Mouse (Mus musculus) neural tube, embryonic 15.5 days (tissue): ENCODE data around the gene Cyfip1. TPM values are rescaled to one million over a fixed set of nuclear protein-coding genes. Genes with fewer than 3 reads are reported as not detected.

Experiments
- ATAC-seq: fragments of 200-750 bp; cut with Nextera tagmentation; 2 replicates; pipeline ENCODE4 v1.8.0; 2017; ENCODE audit warnings: mild to moderate bottlenecking, moderate TSS enrichment, moderate library complexity; ENCODE audit not compliant: low FRiP score
- H3K27ac ChIP-seq: fragments of 300-500 bp; sonication (generic); replicated peaks from 2 replicates; pipeline ENCODE4 v1.5.1; 2015; ENCODE audit warnings: mild to moderate bottlenecking, inconsistent platforms
- H3K27me3 ChIP-seq: fragments of 300-500 bp; sonication (generic); replicated peaks from 2 replicates; pipeline ENCODE4 v1.6.1; 2015; ENCODE audit warnings: inconsistent platforms
- H3K36me3 ChIP-seq: fragments of 300-500 bp; sonication (generic); 2 replicates; pipeline ENCODE4 v1.6.1; 2015; ENCODE audit warnings: inconsistent platforms
- H3K4me1 ChIP-seq: fragments of 300-500 bp; sonication (generic); 2 replicates; pipeline ENCODE4 v1.6.1; 2015; ENCODE audit warnings: inconsistent platforms
- H3K4me2 ChIP-seq: fragments of 300-500 bp; sonication (generic); 2 replicates; pipeline ENCODE4 v1.6.1; 2015; ENCODE audit warnings: inconsistent platforms, mild to moderate bottlenecking, moderate library complexity
- H3K4me3 ChIP-seq: fragments of 300-500 bp; sonication (generic); replicated peaks from 2 replicates; pipeline ENCODE4 v1.5.1; 2015; ENCODE audit warnings: mild to moderate bottlenecking, inconsistent platforms
- H3K9ac ChIP-seq: fragments of 300-500 bp; sonication (generic); replicated peaks from 2 replicates; pipeline ENCODE4 v1.6.1; 2015; ENCODE audit warnings: mild to moderate bottlenecking, inconsistent platforms
- H3K9me3 ChIP-seq: fragments of 300-500 bp; sonication (generic); replicated peaks from 2 replicates; pipeline ENCODE4 v1.6.1; 2016; ENCODE audit warnings: inconsistent platforms
- WGBS: fragments of 180-500 bp; shearing (Covaris S2); methylation state at CpG from one replicate; pipeline ENCODE4 v1.1.7; 2015; ENCODE audit warnings: mixed read lengths; 5-methylcytosine and 5-hydroxymethylcytosine counted together
- polyA plus RNA-seq: library from polyadenylated mRNA; unstranded; fragments of >200 nt; fragmentation: Nextera tagmentation; extraction: Ambion mirVana; gene quantifications from 2 replicates; pipeline ENCODE4 v1.2.1, GENCODE M21; 2015

The Cyfip1 gene
- polyA plus RNA-seq, 1 experiment from 2014 or later, result 39.0 TPM

GRCm38 (mm10) chr7:55846606-55847312 lies 5.2 kb downstream of the Cyfip1 start:
- Histone ChIP-seq H3K4me1 (peaks cover 21% of the 10 kb centered on the region), H3K27ac (no peak overlapping the region), H3K4me3 (no peak overlapping the region), H3K4me2 (no peak overlapping the region), H3K27me3 (no peaks in the 10 kb centered on the region), H3K9ac (no peak overlapping the region), H3K36me3 (no peaks in the 10 kb centered on the region), H3K9me3 (no peaks in the 10 kb centered on the region)
- no peak for ATAC-seq
- 67% methylated on average over 9 of the region's 9 CpGs for WGBS

GRCm38 (mm10) chr7:55849948-55850571 lies 8.5 kb downstream of the Cyfip1 start:
- Histone ChIP-seq H3K27me3 (no peaks in the 10 kb centered on the region), H3K27ac (peak overlapping the region; percentile 56), H3K4me3 (no peak overlapping the region), H3K9ac (no peak overlapping the region; the same call in 1 of the 2 replicates), H3K4me2 (peak overlapping the region; percentile 30), H3K9me3 (no peaks in the 10 kb centered on the region), H3K4me1 (peaks cover 12% of the 10 kb centered on the region), H3K36me3 (no peaks in the 10 kb centered on the region)
- WGBS, result 33% methylated on average over 14 of the region's 14 CpGs
- ATAC-seq, result 0 out of 2 replicates have a peak, but pooled peaks have one; percentile 27

GRCm38 (mm10) chr7:55852787-55853186 lies 11.2 kb downstream of the Cyfip1 start:
- Histone ChIP-seq H3K27me3 (no peaks in the 10 kb centered on the region), H3K4me2 (no peak overlapping the region), H3K4me1 (peaks cover 12% of the 10 kb centered on the region), H3K36me3 (no peaks in the 10 kb centered on the region), H3K9ac (no peak overlapping the region), H3K9me3 (no peaks in the 10 kb centered on the region), H3K27ac (no peak overlapping the region), H3K4me3 (no peak overlapping the region)
- 89% methylated on average over 3 of the region's 3 CpGs for WGBS
- ATAC-seq, result no peak

GRCm38 (mm10) chr7:55855597-55855996 lies 14.1 kb downstream of the Cyfip1 start:
- H3K9me3 ChIP-seq, result no peaks in the 10 kb centered on the region
- H3K27me3 ChIP-seq, result no peaks in the 10 kb centered on the region
- H3K4me3 ChIP-seq, result no peak overlapping the region
- no peak overlapping the region for H3K4me2 ChIP-seq
- 92% methylated on average over 3 of the region's 3 CpGs for WGBS
- no peak overlapping the region for H3K9ac ChIP-seq
- no peak overlapping the region for H3K27ac ChIP-seq
- H3K36me3 ChIP-seq, result no peaks in the 10 kb centered on the region
- H3K4me1 ChIP-seq, result peaks cover 12% of the 10 kb centered on the region; the same call in 1 of the 2 replicates
- no peak for ATAC-seq

- no peaks in the 10 kb centered on the region for H3K27me3 ChIP-seq
- H3K9ac ChIP-seq, result no peak overlapping the region
- peaks cover 12% of the 10 kb centered on the region; the same call in 1 of the 2 replicates for H3K4me1 ChIP-seq
- no peaks in the 10 kb centered on the region for H3K9me3 ChIP-seq
- ATAC-seq, result no peak
- no peak overlapping the region for H3K4me3 ChIP-seq
- no peak overlapping the region for H3K27ac ChIP-seq
- H3K4me2 ChIP-seq, result no peak overlapping the region
- 93% methylated on average over 4 of the region's 4 CpGs for WGBS
- no peaks in the 10 kb centered on the region for H3K36me3 ChIP-seq
Observed at GRCm38 (mm10) chr7:55856741-55857140, 15.2 kb downstream of the Cyfip1 start.

- no peak overlapping the region for H3K9ac ChIP-seq
- ATAC-seq, result no peak
- H3K9me3 ChIP-seq, result no peaks in the 10 kb centered on the region
- H3K4me2 ChIP-seq, result no peak overlapping the region
- H3K4me3 ChIP-seq, result no peak overlapping the region
- WGBS, result 68% methylated on average over 2 of the region's 2 CpGs
- H3K36me3 ChIP-seq, result no peaks in the 10 kb centered on the region
- H3K4me1 ChIP-seq, result peaks cover 12% of the 10 kb centered on the region; the same call in 1 of the 2 replicates
- H3K27ac ChIP-seq, result no peak overlapping the region
- no peaks in the 10 kb centered on the region for H3K27me3 ChIP-seq
Observed at GRCm38 (mm10) chr7:55857729-55858128, 16.2 kb downstream of the Cyfip1 start.

- Histone ChIP-seq H3K9me3 (no peaks in the 10 kb centered on the region), H3K27ac (no peak overlapping the region), H3K36me3 (no peaks in the 10 kb centered on the region), H3K4me1 (peaks cover 12% of the 10 kb centered on the region; the same call in 1 of the 2 replicates), H3K27me3 (no peaks in the 10 kb centered on the region), H3K9ac (no peak overlapping the region), H3K4me2 (no peak overlapping the region), H3K4me3 (no peak overlapping the region)
- 87% methylated on average over 3 of the region's 3 CpGs for WGBS
- no peak for ATAC-seq
Observed at GRCm38 (mm10) chr7:55858836-55859517, 17.4 kb downstream of the Cyfip1 start.

GRCm38 (mm10) chr7:55859518-55859872 lies 17.9 kb downstream of the Cyfip1 start:
- no peaks in the 10 kb centered on the region for H3K36me3 ChIP-seq
- no peak for ATAC-seq
- H3K4me3 ChIP-seq, result no peak overlapping the region
- H3K4me2 ChIP-seq, result no peak overlapping the region
- H3K27me3 ChIP-seq, result no peaks in the 10 kb centered on the region
- H3K9me3 ChIP-seq, result no peaks in the 10 kb centered on the region
- WGBS, result 80% methylated on average over 2 of the region's 2 CpGs
- peaks cover 12% of the 10 kb centered on the region; the same call in 1 of the 2 replicates for H3K4me1 ChIP-seq
- H3K9ac ChIP-seq, result no peak overlapping the region
- H3K27ac ChIP-seq, result no peak overlapping the region

GRCm38 (mm10) chr7:55859956-55860355 lies 18.4 kb downstream of the Cyfip1 start:
- Histone ChIP-seq H3K4me1 (peaks cover 12% of the 10 kb centered on the region; the same call in 1 of the 2 replicates), H3K27ac (no peak overlapping the region), H3K9me3 (no peaks in the 10 kb centered on the region), H3K4me2 (no peak overlapping the region), H3K4me3 (no peak overlapping the region), H3K36me3 (no peaks in the 10 kb centered on the region), H3K9ac (no peak overlapping the region), H3K27me3 (no peaks in the 10 kb centered on the region)
- 79% methylated on average over 6 of the region's 6 CpGs for WGBS
- no peak for ATAC-seq

- no peaks in the 10 kb centered on the region for H3K36me3 ChIP-seq
Observed at GRCm38 (mm10) chr7:55861175-55861574, 19.6 kb downstream of the Cyfip1 start.

GRCm38 (mm10) chr7:55865044-55865443 lies 23.5 kb downstream of the Cyfip1 start:
- no peak overlapping the region for H3K4me2 ChIP-seq
- ATAC-seq, result no peak
- no peaks in the 10 kb centered on the region for H3K9me3 ChIP-seq
- no peak overlapping the region for H3K9ac ChIP-seq
- H3K36me3 ChIP-seq, result no peaks in the 10 kb centered on the region
- H3K27ac ChIP-seq, result no peak overlapping the region
- H3K27me3 ChIP-seq, result no peaks in the 10 kb centered on the region
- peaks cover 7% of the 10 kb centered on the region; the same call in 1 of the 2 replicates for H3K4me1 ChIP-seq
- H3K4me3 ChIP-seq, result no peak overlapping the region

More at GRCm38 (mm10) chr7:55861175-55861574, 19.6 kb downstream of the Cyfip1 start:
- Histone ChIP-seq H3K27ac (no peak overlapping the region), H3K9ac (no peak overlapping the region), H3K4me3 (no peak overlapping the region), H3K4me1 (peaks cover 12% of the 10 kb centered on the region; the same call in 1 of the 2 replicates), H3K27me3 (no peaks in the 10 kb centered on the region), H3K9me3 (no peaks in the 10 kb centered on the region), H3K4me2 (no peak overlapping the region)
- 82% methylated on average over 4 of the region's 4 CpGs for WGBS
- no peak for ATAC-seq
